Mouse (Mus musculus): Measurements from ENCODE around the gene Elobl. TPM values are rescaled to one million over a fixed set of nuclear protein-coding genes. Genes with fewer than 3 reads are reported as not detected.
"Not testable (repeated sequence)": the region's sequence is repeated elsewhere in the genome, so short reads cannot be mapped to it uniquely, and the experiment has no call there.

Gene Elobl
- total RNA-seq (2022): not detected

DNA sequence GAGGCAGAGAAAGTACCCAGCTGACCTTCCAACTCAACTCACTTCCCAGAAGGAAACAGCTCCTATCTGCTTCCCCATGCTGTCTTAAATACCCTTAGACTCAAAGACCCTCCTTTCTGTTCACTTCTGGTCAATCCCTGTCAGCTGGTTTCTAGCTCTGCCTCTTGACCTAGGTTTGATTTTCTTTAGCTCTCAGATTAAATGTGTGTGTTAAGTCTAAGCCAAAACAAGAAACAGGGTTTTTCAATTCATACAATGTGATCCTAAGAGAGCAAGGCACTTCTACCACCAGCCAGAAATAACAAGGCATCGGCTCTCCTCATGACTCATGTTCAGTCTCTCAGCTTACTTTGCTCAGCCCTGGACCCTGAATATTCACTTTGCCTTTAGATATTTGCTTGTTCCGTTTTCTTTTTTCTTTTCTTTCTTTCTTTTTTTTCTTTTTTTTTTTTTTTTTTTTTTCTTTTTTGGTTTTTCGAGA is at the start of gene Elobl:
Gene Elobl (minus strand): TSS at position 51 of the 481 bp plus-strand sequence.
- no peak for DNase-seq (ENCODE audit: low spot score in 2 of 2)

DNA sequence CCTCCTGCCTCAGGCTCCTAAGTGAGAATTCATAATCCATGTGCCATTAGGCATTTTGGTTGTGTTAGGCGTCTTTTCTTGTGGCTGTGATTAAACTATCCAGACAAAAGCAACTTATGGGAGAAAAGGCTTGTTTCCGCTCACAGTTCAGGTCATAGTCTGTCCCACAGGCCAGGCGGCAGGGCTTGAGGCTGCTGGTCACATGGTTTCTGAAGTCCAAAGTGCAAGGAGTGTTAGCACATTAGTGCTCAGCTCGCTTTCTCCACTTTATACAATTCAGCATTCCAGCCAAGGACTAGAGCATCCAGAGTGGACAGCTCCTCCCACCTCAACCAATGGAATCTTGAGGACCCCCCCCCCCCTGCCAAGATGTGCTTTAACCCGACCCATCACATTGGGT is 45.5 kb upstream of the Elobl start:
- DNase-seq (ENCODE audit: low spot score in 2 of 2): no peak

DNA sequence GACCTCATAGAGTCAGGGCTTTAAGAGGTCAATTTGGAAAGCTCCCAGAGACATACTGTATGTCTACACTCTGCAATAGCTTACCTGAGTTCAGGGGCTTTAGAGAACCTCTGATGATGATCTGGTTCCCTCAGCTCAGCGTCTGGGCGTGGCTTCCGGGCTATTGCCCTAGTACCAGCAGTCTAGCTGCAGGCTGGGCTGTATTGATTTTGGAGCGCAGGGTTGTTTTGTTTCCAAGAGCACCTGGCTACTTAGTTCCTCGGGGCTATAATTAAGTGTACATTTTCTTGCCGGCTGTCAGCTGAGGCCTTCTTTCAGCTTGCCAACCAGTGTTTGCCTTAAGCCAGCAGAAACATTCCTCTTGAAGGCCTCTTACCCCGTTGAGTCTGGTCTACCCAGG is 42.8 kb upstream of the Elobl start:
- DNase-seq (ENCODE audit: low spot score in 2 of 2): no peak

DNA sequence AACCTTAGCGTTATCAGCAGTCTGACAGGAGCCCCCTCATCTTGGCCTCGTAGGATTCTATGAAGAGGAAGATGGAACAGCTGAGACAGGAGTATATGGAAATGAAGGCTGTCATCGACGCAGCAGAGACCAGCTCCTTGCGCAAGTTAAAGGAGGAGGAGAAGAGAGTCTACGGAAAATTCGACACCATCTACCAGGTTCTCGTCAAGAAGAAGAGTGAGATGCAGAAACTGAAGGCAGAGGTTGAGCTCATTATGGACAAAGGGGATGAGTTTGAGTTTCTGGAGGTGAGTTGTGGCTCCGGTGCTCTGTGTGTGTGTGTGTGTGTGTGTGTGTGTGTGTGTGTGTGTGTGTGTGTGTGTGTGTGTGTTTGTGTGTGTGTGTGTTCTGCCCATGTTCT is 42.3 kb upstream of the Elobl start:
- DNase-seq (ENCODE audit: low spot score in 2 of 2): no peak

DNA sequence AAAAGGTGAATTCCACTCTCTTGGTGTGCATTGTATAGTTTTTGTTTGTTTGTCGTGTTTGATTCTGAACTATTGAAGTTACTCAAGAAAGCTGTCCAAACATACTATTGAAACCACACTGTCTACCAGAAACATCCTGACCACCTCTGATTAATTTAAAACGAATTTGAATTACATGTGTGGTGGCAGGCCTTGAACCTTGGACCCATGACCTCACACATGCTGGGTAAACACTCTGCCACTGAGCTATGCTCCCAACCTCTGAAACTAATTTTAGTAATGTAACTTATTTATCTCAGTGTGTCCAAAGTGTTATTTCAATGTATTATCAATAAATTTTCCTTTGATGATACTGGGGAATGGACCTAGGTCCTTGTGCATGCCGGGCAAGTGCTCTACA is 40.9 kb upstream of the Elobl start:
- no peak for DNase-seq (ENCODE audit: low spot score in 2 of 2)

DNA sequence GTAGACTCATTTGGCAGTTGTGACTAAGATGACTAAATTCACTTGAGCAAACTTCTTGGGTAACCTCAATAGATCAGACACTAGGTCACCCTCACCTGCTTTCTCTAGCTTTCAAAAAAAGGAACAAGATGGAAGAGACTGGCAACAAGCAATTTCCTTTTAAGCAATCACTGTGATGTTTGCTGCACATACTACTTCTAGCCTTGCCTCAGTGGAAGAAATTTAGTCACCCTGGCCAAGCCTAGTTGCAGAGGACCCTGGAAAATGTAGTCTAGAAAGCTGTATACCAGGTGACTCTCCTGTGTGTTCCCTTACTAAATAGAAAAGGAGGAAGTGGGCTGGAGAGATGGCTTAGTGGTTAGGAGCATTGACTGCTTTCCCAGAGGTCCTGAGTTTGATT is 39.7 kb upstream of the Elobl start:
- no peak for DNase-seq (ENCODE audit: low spot score in 2 of 2)

DNA sequence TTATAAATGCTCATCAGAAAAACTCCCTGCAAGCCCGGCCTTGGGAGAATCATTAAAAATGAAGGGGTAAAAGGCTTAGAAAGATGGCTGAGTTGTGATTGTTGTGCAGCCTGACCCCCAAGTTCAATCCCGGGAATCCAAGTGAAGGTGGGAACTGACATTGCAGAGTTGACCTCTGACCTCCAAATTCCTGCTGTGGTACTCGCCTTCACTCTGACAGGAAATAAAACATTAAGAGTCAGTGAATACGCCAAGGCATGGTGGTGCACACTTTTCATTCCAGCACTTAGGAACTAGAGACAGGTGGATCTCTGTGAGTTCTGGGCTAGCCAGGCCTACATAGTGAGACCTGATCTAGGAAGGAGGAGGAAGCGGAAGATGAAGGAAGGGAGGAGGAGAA is 38.7 kb upstream of the Elobl start:
- no peak for DNase-seq (ENCODE audit: low spot score in 2 of 2)

DNA sequence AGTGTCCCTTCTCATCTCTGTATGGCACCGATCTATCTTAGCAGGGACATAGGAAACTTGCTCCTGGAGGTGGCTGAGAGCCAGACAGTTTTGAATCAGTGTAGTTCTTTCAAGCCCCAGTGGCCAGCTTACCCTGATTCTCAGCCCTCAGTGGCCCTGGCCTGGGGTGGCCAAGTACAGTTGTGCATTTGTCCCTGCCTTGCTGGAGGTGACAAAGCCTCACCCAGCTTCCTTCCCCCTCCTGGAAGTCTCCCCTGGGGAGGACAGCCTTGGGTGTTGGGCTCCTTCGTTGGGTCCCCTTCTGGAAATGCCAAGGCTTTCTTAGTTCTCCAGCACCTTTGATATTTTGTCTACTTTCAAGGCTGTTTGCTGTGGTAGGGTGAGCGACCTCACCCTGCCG is 37.0 kb upstream of the Elobl start:
- no peak for DNase-seq (ENCODE audit: low spot score in 2 of 2)

DNA sequence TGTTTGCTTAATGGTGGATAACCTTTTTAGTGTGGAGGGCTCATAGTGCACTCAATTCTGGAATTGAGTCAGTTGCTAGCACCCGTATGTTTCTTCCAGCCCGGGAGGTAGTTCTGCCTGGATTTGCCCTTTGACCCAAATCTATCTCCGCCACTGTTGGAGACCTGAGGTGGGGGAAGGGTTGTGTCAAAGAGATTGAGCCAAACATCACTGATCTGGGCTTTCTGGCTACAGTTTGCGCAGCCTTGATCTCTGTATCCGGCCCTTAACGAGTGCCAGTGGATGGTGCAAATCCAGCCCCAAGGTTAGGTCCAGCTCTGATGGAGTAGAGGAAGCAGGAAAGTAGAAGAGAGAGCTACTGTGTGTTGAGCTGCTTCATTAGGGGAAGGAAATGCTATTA is 36.3 kb upstream of the Elobl start:
- no peak for DNase-seq (ENCODE audit: low spot score in 2 of 2)

DNA sequence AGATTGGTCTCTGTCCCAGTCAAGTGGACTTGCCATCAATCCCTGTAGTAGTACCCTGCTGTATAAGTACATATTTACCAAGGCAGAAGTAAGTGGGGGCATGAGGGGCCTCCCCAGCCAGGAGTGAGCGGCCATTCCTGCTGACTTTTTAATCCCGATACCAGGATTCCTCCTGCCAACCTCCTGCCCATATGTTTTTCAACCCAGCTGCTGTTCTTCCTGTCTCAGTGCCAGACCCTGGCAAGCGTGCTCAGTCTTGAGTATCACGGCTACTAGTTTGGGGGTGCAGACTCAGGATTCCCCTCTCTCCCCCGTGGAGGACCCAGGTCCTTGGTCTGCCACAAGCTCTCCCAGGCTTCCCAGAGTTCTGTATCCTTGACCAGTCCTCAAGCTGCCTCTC is 35.9 kb upstream of the Elobl start:
- DNase-seq (ENCODE audit: low spot score in 2 of 2): no peak

DNA sequence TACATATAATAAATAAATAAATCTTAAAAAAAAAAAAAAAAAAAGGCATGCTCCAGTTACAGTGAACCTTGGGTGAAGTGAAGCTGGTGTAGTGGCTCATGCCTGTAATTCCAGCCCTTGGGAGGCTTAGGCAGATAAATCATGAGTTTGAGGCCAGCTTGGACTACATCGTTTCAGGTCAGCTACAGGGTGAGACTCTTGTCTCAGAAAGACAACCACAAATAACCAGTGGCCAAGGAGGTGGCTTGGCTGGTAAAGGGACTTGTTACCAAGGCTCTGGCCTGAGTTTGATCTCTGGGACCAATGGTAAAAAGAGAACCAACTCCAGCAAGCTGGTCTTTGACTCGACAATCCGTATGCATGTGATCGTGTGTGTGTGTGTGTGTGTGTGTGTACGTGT is 35.3 kb upstream of the Elobl start:
- DNase-seq (ENCODE audit: low spot score in 2 of 2): no peak

DNA sequence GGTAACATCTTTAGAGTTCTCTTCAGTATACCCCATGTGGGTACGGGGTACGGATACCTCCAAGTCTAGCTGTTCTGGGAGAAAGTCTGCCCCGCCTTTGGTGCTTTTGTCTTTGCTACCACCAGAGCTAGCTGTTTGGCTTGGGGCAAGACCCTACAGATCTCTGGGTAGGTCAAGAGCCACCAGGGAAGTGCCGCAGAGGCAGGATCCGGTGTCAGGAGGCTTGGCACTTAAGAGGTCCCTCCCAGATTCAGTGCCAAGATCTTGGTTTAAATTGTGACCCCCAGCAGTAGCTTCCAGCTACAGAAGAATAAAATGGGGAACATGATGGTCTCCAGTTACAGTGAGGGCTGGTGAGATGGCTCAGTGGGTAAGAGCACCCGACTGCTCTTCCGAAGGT is 34.8 kb upstream of the Elobl start:
- no peak for DNase-seq (ENCODE audit: low spot score in 2 of 2)

DNA sequence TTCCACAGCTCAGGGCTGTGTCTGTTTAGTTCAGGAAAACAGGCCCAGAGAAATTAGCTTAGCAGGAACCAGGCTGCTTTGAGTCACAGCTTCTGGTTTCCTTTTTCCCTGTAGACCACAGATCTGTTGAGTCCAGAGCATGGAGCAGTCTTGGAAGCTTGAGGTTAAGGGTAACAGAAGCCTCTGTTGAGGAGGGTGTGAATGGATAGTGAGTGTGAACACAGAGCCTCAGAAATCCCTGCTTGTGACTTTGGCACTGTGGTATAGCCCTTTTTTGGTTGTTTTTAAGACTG is 33.7 kb upstream of the Elobl start:
- DNase-seq (ENCODE audit: low spot score in 2 of 2): no peak

DNA sequence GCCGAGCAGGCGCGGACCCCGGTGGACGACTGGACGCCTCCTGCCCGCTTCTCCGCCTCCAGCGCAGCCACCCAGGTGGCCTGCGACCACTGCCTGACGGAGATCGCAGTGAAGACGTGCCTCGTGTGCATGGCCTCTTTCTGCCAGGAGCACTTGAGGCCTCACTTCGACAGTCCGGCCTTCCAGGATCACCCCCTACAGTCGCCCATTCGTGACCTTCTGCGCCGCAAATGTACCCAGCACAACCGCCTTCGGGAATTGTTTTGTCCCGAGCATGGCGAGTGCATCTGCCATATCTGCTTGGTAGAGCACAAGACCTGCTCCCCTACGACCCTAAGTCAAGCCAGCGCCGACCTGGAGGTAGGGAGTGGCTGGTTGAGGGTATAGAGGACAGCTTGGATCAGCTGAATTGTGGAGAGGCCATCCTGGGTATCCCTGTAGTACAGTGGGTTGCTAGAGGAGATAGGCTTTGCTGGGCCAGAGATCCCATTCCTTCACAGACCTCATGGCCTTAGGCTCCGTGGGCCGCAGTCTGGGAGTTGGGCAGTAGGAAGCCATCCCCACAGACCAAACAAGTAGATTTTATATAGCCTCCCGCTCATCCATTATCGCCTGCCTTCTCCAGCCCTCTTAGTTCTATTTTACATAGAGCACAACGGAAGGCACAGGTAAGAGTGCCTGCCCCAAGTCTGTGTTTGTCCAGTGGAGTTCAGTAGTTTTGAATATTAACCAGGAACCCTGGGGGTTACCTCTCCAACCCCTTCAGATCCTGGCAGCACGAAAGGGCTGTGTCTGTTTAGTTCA is 33.2 kb upstream of the Elobl start:
- DNase-seq (ENCODE audit: low spot score in 2 of 2): no peak

DNA sequence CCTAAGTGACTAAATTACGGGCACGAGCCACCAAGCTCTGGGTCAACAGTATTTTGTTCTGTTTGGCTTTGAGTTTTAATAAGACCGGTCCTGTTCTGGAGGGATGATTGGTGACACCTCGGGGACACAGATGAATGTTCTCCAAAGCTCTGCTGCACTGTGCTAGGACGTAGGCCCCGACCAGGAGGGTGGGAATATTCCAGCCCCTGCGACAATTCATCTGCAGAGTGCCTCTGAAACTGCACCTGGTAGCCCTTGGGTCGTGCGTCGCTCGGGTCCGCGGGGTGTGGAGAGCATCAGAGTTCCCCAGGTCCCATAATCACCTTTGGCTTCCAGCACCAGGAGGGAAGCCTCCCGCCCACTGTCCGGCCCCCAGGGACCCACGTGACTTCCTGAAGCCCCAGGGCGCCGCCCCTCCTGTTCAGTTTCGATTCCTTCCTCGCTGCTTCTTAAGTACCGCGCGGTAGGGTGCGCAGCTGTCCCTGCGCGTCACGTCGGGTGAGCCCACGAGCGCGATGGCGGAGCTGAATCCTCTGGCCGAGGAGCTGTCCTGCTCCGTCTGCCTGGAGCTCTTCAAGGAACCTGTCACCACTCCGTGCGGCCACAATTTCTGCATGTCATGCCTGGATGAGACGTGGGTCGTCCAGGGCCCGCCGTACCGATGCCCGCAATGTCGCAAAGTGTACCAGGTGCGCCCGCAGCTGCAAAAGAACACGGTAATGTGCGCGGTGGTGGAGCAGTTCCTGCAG is 32.4 kb upstream of the Elobl start, which contains the start of gene Trim25:
Gene Trim25 (plus strand): TSS at position 403 of the 749 bp plus-strand sequence.
- DNase-seq (ENCODE audit: low spot score in 2 of 2): peak in 1 of 2 experiments; percentile 25

DNA sequence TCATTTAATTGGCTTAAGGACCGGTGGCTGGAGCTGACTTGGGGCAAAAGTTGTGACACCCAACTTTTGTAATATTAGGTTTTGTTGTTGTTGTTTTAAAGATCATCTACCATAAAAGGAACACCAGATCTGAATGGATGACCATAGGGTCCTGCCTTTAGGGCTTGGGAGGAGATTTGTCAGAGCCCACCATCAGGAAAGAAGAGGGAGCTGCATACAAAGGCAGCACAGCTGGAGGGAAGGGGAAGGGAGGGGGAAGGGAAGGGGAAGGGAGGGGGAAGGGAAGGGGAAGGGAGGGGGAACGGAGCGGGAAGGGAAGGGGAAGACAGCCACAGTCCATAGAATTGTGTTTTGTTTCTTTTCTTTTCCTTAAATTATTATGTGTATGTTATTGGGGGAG is 31.7 kb upstream of the Elobl start:
- DNase-seq (ENCODE audit: low spot score in 2 of 2): no peak

DNA sequence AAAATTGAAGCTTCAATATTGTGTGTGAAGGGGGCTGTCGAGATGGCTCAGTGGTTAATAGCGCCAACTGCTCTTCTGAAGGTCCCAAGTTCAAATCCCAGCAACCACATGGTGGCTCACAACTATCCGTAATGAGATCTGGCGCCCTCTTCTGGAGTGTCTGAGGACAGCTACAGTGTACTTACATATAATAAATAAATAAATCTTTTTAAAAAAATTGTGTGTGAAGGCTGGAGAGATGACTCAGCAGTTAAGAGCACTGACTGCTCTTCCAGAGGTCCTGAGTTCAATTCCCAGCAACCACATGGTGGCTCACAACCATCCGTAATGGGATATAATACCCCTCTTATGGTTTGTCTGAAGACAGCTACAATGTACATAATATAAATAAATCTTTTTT is 30.6 kb upstream of the Elobl start:
- DNase-seq (ENCODE audit: low spot score in 2 of 2): not testable (repeated sequence)

DNA sequence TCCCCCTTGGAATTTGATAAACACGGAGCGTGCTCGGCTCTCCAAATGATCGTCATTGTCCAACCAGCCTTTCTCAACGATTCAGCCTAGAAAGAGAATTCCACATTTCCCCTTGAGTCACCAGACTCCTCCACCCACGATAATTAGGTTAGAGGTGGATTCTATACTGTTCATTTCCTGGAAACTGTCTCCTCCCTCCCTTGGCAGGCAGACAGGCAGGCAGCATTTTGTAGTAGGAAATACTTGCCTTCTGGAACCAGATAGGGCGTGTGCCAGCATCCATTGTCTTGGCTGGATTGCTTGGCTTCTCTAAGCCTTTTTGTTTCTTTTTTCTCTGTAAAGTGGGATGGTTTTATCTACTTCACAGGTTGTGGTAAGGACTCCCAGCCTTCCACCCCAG is 29.7 kb upstream of the Elobl start:
- no peak for DNase-seq (ENCODE audit: low spot score in 2 of 2)

DNA sequence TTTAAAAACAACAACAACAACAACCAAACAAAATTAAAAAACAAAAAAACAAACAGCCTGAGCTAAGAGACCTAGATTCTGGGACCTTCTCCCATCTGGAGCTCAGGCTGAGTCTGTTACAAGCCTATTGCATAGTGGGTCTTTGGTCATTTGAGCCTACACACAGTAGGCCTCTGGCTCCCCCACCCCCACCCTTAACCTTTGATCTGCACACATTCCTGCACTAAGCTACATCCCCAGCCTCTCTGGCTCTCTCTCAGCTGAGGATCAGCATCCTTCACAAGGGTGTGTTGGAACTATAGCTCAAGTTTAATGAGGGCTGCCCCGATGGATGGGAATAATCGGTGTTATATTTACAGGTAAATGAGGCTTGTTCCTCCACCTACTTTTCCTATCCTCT is 28.9 kb upstream of the Elobl start:
- DNase-seq (ENCODE audit: low spot score in 2 of 2): no peak

DNA sequence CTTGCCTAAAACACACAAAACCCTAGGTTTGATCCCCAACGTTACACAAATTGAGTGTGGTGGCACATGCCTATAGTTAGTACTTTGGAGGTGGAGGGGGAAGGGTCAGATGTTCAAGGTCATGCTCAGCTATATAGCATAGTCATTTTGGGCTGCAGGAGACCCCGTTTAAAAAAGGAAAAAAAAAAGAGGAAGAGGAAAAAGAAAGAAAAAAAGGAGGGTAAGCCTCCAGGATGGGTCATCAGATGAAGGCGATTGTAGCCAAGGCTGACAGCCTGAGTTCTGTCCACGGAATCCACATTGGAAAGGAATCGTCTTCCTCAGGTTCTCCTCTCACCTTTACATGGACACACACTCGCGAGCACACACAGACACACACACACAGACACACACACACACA is 27.8 kb upstream of the Elobl start:
- DNase-seq (ENCODE audit: low spot score in 2 of 2): no peak

DNA sequence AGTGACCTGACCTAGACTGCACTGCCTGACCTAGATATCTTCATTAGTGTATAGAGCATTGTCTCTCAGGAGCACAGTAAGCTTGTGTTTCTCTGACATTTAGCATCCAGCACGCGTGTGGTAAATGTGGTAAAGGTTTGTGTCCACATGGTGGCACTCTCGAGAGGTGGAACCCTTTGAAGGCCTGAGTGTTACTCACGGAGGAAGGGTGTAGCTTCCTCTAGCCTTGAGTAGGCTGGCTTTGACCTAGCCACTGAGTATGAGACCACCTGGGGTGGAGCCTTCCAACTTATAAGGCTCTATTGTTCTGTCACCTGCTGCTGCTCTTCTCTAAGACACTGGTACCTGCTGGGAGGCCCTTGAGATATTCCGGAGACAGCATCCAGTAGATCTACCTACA is 26.9 kb upstream of the Elobl start:
- peak in 1 of 2 experiments; percentile 25 for DNase-seq (ENCODE audit: low spot score in 2 of 2)

DNA sequence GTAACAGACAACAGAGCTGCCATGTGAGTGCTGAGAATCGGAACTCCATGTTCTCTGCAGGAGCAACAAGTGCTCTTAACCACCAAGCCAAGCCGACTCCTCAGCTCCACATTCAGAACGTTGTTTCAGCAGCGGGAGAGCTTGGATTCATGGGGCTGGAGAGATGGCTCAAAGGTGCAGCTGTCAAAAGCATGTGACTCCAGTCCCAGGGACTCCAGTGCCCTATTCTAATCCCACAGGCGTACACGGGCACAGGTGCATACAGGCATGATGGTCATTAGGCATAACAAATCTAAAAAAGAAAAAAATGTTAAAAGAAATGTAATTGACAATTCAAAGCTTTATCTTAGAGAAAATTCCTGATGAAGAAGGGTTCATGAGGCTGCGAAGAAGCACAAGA is 26.5 kb upstream of the Elobl start:
- no peak for DNase-seq (ENCODE audit: low spot score in 2 of 2)

DNA sequence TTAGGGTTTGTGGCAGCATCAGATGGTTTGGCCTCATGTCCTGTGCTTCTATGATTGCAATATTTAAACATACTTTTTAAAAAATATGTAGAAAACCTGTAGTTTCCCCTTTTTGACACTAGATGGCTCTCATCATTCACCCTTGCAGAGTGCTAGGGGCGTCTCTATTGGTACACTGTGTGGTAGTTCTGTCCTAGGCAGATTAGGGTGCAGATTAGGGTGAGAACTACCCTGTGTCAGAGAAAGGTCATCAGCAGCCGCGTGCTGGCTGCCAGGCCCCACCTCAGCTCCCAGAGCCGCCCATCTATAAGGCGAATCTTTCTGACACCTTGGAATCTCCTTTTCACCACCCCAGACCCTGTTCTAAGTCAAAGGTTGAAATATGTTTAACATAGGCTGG is 22.8 kb upstream of the Elobl start:
- no peak for DNase-seq (ENCODE audit: low spot score in 2 of 2)

Data from left cerebral cortex, adult 8-10 months (tissue).